15 mouse cellular contexts compared by ENCODE assay signal in genomic region chr1:130512798-130513405, GRCm38 (mm10). TPM values are rescaled to one million over a fixed set of nuclear protein-coding genes. Genes with fewer than 3 reads are reported as not detected.
DNase-seq lines count a peak whose midpoint lies in the region; ATAC-seq and TF ChIP-seq lines count a peak whose summit lies in the region.
"Had no signal": no experiment of that assay in that cellular context is flagged by ENCODE, and none has a peak within 500 bp of the region (broad histone marks: within the 10 kb centered on the region; RNA-seq: fewer than 3 reads in every experiment).

No protein-coding gene starts in this region.

- no peak; the same call in 1 of the 2 replicates for TF ChIP-seq EP300 in lung, postnatal 0 days (IDR thresholded peaks at IDR 0.05)

- H3K36me3 ChIP-seq in limb, embryonic 13.5 days = no peaks in the 10 kb centered on the region
- H3K36me3 ChIP-seq in limb, embryonic 10.5 days = no peaks in the 10 kb centered on the region
- no peaks in the 10 kb centered on the region for H3K36me3 ChIP-seq in lung, postnatal 0 days (ENCODE audit: insufficient read depth, low read length)
- H3K36me3 ChIP-seq: forebrain, embryonic 10.5 days; G1E had no signal

- DNase-seq in frontal cortex, postnatal 25 days (ENCODE audit: low spot score in 2 of 2) = no peak
- DNase-seq in limb, embryonic 10.5 days (ENCODE audit: low spot score) = no peak
- peak; percentile 40 for DNase-seq in gonadal fat pad, adult 2 months (ENCODE audit: low read depth)
- peak; percentile 60 for DNase-seq in lung, postnatal 0 days (ENCODE audit: low spot score)
- no peak for DNase-seq in left cerebral cortex, adult 11 months (ENCODE audit: low spot score)
- DNase-seq in urinary bladder, adult 2 months (ENCODE audit: low spot score) = no peak
- DNase-seq: gastrocnemius, postnatal 14 days; right cerebral cortex, postnatal 4 days had no signal

- H3K4me3 ChIP-seq in limb, embryonic 13.5 days = no peak overlapping the region
- no peak overlapping the region for H3K4me3 ChIP-seq in limb, embryonic 10.5 days
- H3K4me3 ChIP-seq in lung, postnatal 0 days (ENCODE audit: low read depth, low read length) = no peak overlapping the region
- H3K4me3 ChIP-seq: forebrain, embryonic 10.5 days had no signal

- H3K9me3 ChIP-seq in limb, embryonic 13.5 days = no peaks in the 10 kb centered on the region
- H3K9me3 ChIP-seq in limb, embryonic 10.5 days (replicated peaks) = no peaks in the 10 kb centered on the region
- H3K9me3 ChIP-seq in lung, postnatal 0 days (ENCODE audit: low read length) = no peaks in the 10 kb centered on the region
- H3K9me3 ChIP-seq: forebrain, embryonic 10.5 days; G1E had no signal

- H3K27ac ChIP-seq in limb, embryonic 13.5 days = peak overlapping the region; percentile 11; the same call in 1 of the 2 replicates
- H3K27ac ChIP-seq in limb, embryonic 10.5 days = no peak overlapping the region
- no peak overlapping the region for H3K27ac ChIP-seq in lung, postnatal 0 days (ENCODE audit: low read length)
- H3K27ac ChIP-seq: forebrain, embryonic 10.5 days; liver, embryonic 14.5 days had no signal

- peak; percentile 44 for ATAC-seq in frontal cortex, adult (ENCODE audit: low TSS enrichment)
- ATAC-seq in limb, embryonic 13.5 days (ENCODE audit: low FRiP score, low read depth) = no peak
- ATAC-seq in lung, postnatal 0 days = peak; percentile 29
- ATAC-seq: activated CD4-positive, CD25-positive, alpha-beta regulatory T cell, adult 4 months; inflammation-experienced regulatory T-cells, adult 6 months had no signal

- no peak overlapping the region for H3K9ac ChIP-seq in limb, embryonic 13.5 days
- H3K9ac ChIP-seq in lung, postnatal 0 days (replicated peaks; ENCODE audit: low read depth) = no peak overlapping the region
- H3K9ac ChIP-seq: liver, embryonic 14.5 days had no signal

- 73% methylated on average over 4 of the region's 4 CpGs for WGBS in limb, embryonic 13.5 days
- WGBS in limb, embryonic 10.5 days = 81% methylated on average over 4 of the region's 4 CpGs
- WGBS in lung, postnatal 0 days = 51% methylated on average over 4 of the region's 4 CpGs

- no peak for TF ChIP-seq CTCF in lung, postnatal 0 days (IDR thresholded peaks at IDR 0.05)

- no peak overlapping the region for H3K4me2 ChIP-seq in limb, embryonic 13.5 days (replicated peaks)
- no peak overlapping the region for H3K4me2 ChIP-seq in lung, postnatal 0 days (replicated peaks; ENCODE audit: low read depth, low read length)

- peaks cover 42% of the 10 kb centered on the region for H3K4me1 ChIP-seq in limb, embryonic 13.5 days
- H3K4me1 ChIP-seq in limb, embryonic 10.5 days = peaks cover 16% of the 10 kb centered on the region; the same call in 1 of the 2 replicates
- H3K4me1 ChIP-seq in lung, postnatal 0 days (ENCODE audit: insufficient read depth, low read depth, low read length) = 0 out of 2 replicates have a peak, but pooled peaks cover 4% of the 10 kb centered on the region

- no peaks in the 10 kb centered on the region for H3K27me3 ChIP-seq in limb, embryonic 13.5 days
- no peaks in the 10 kb centered on the region for H3K27me3 ChIP-seq in limb, embryonic 10.5 days (ENCODE audit: low read depth, poor library complexity, severe bottlenecking)
- no peaks in the 10 kb centered on the region for H3K27me3 ChIP-seq in lung, postnatal 0 days (replicated peaks; ENCODE audit: insufficient read depth, low read length)

RNA-seq across cellular contexts. Expression of gene Cd55, which starts 50.4 kb away (rescaled TPM):
- polyA plus RNA-seq in limb, embryonic 13.5 days (2015; fragmentation: Nextera tagmentation; extraction: Ambion mirVana) = 5.0 and 6.1 TPM in 2 replicates
- 1.7 and 1.9 TPM in 2 replicates for polyA plus RNA-seq in limb, embryonic 10.5 days (2016; fragmentation: Nextera tagmentation; extraction: Ambion mirVana)
- 6.9 and 12.8 TPM in 2 replicates for polyA plus RNA-seq in gonadal fat pad, adult 2 months (2012; rRNA removed)
- polyA plus RNA-seq in lung, postnatal 0 days (2015; fragmentation: Nextera tagmentation; extraction: Ambion mirVana) = 50.9 and 57.7 TPM in 2 replicates
- 87.1 and 105 TPM in 2 replicates for polyA plus RNA-seq in urinary bladder, adult 2 months (2012; rRNA removed)

Comparison
In these comparisons a context has a peak if more than half of its experiments do, and no peak if none do; other contexts are left out.
1. DNase-seq: peak in gonadal fat pad, adult 2 months (single experiment) and lung, postnatal 0 days (single experiment); none in frontal cortex, postnatal 25 days (0 of 2), limb, embryonic 10.5 days (single experiment), left cerebral cortex, adult 11 months (single experiment) and urinary bladder, adult 2 months (single experiment).